Mouse (Mus musculus) adipocyte (in vitro differentiated cells): ENCODE results near the gene Abcc4.
"Not testable (repeated sequence)": the region's sequence is repeated elsewhere in the genome, so short reads cannot be mapped to it uniquely, and the experiment has no call there.

Source experiments
- DNase-seq: peaks from one replicate; pipeline ENCODE4 v3.0.0-alpha.2; 2016; ENCODE audit warnings: low spot score

Gene Abcc4

GRCm38 (mm10) chr14:118579013-118579728 is 126.8 kb downstream of the Abcc4 start:
- no peak for DNase-seq

- no peak for DNase-seq
These were observed 128.1 kb downstream of the Abcc4 start for GRCm38 (mm10) chr14:118577895-118578294.

GRCm38 (mm10) chr14:118572688-118573245 is 133.3 kb downstream of the Abcc4 start:
- DNase-seq = no peak

GRCm38 (mm10) chr14:118569586-118569985 is 136.4 kb downstream of the Abcc4 start:
- DNase-seq = no peak

GRCm38 (mm10) chr14:118568116-118568673 is 137.8 kb downstream of the Abcc4 start:
- no peak for DNase-seq

GRCm38 (mm10) chr14:118566809-118567208 is 139.2 kb downstream of the Abcc4 start:
- no peak for DNase-seq

- peak; percentile 18 for DNase-seq
These were observed 139.8 kb downstream of the Abcc4 start for GRCm38 (mm10) chr14:118566214-118566688.

- DNase-seq = no peak
These were observed 140.3 kb downstream of the Abcc4 start for GRCm38 (mm10) chr14:118565696-118566095.

- no peak for DNase-seq
These were observed 142.4 kb downstream of the Abcc4 start for GRCm38 (mm10) chr14:118563570-118563969.

GRCm38 (mm10) chr14:118552901-118553475 is 153.0 kb downstream of the Abcc4 start:
- DNase-seq = no peak

GRCm38 (mm10) chr14:118552390-118552789 is 153.6 kb downstream of the Abcc4 start:
- DNase-seq = no peak

GRCm38 (mm10) chr14:118551725-118552285 is 154.2 kb downstream of the Abcc4 start:
- no peak for DNase-seq

- no peak for DNase-seq
These were observed 154.8 kb downstream of the Abcc4 start for GRCm38 (mm10) chr14:118551061-118551724.

- DNase-seq = no peak
These were observed 161.5 kb downstream of the Abcc4 start for GRCm38 (mm10) chr14:118544493-118544892.

GRCm38 (mm10) chr14:118542947-118543346 is 163.1 kb downstream of the Abcc4 start:
- no peak for DNase-seq

GRCm38 (mm10) chr14:118531539-118531938 is 174.5 kb downstream of the Abcc4 start:
- DNase-seq = no peak

GRCm38 (mm10) chr14:118514280-118515031 is 191.6 kb downstream of the Abcc4 start:
- no peak for DNase-seq

- not testable (repeated sequence) for DNase-seq
These were observed 194.3 kb downstream of the Abcc4 start for GRCm38 (mm10) chr14:118511715-118512114.

GRCm38 (mm10) chr14:118510793-118511192 is 195.2 kb downstream of the Abcc4 start:
- no peak for DNase-seq

- no peak for DNase-seq
These were observed 195.8 kb downstream of the Abcc4 start for GRCm38 (mm10) chr14:118510216-118510615.

- DNase-seq = no peak
These were observed 198.2 kb downstream of the Abcc4 start for GRCm38 (mm10) chr14:118507829-118508228.
